Mouse (Mus musculus) stomach, embryonic 16.5 days (tissue): ENCODE results near the gene Rnase13. TPM values are rescaled to one million over a fixed set of nuclear protein-coding genes. Genes with fewer than 3 reads are reported as not detected.
"Not testable (repeated sequence)": the region's sequence is repeated elsewhere in the genome, so short reads cannot be mapped to it uniquely, and the experiment has no call there.

ENCODE experiments used
- ATAC-seq: fragments of 200-750 bp; cut with Nextera tagmentation; 2 replicates; pipeline ENCODE4 v1.8.0; 2017; ENCODE audit warnings: moderate number of reproducible peaks, moderate TSS enrichment; ENCODE audit not compliant: insufficient read depth, low FRiP score
- H3K27ac ChIP-seq: fragments of 300-500 bp; sonication (generic); 2 replicates; pipeline ENCODE4 v1.5.1; 2014; ENCODE audit warnings: low read length
- H3K27me3 ChIP-seq: fragments of 300-500 bp; sonication (generic); 2 replicates; pipeline ENCODE4 v1.6.1; 2014; ENCODE audit warnings: low read length, control low read depth, mixed read lengths; ENCODE audit not compliant: control insufficient read depth, insufficient read depth
- H3K36me3 ChIP-seq: fragments of 300-500 bp; sonication (generic); 2 replicates; pipeline ENCODE4 v1.6.1; 2014; ENCODE audit warnings: low read length; ENCODE audit not compliant: control insufficient read depth, insufficient read depth
- H3K4me1 ChIP-seq: fragments of 300-500 bp; sonication (generic); 2 replicates; pipeline ENCODE4 v1.6.1; 2014; ENCODE audit warnings: low read length, control low read depth, mixed read lengths; ENCODE audit not compliant: control insufficient read depth, insufficient read depth
- H3K4me2 ChIP-seq: fragments of 300-500 bp; sonication (generic); 2 replicates; pipeline ENCODE4 v1.6.1; 2014; ENCODE audit warnings: low read depth, low read length, mixed read lengths
- H3K4me3 ChIP-seq: fragments of 300-500 bp; sonication (generic); replicated peaks from 2 replicates; pipeline ENCODE4 v1.5.1; 2014; ENCODE audit warnings: mild to moderate bottlenecking, low read length
- H3K9ac ChIP-seq: fragments of 300-500 bp; sonication (generic); 2 replicates; pipeline ENCODE4 v1.6.1; 2014; ENCODE audit warnings: low read length
- H3K9me3 ChIP-seq: fragments of 300-500 bp; sonication (generic); replicated peaks from 2 replicates; pipeline ENCODE4 v1.6.1; 2016; ENCODE audit warnings: low read length, control low read depth; ENCODE audit not compliant: control insufficient read depth
- WGBS: fragments of 180-500 bp; shearing (Covaris S2); extraction: QIAGEN DNeasy Blood & Tissue Kit; methylation state at CpG from one replicate; pipeline ENCODE4 v1.1.7; 2014; 5-methylcytosine and 5-hydroxymethylcytosine counted together
- polyA plus RNA-seq: library from polyadenylated mRNA; unstranded; fragments of >200 nt; fragmentation: Nextera tagmentation; extraction: Ambion mirVana; gene quantifications from 2 replicates; pipeline ENCODE4 v1.2.1, GENCODE M21; 2015

The Rnase13 gene
- polyA plus RNA-seq, 1 experiment from 2014 or later, result not detected

DNA sequence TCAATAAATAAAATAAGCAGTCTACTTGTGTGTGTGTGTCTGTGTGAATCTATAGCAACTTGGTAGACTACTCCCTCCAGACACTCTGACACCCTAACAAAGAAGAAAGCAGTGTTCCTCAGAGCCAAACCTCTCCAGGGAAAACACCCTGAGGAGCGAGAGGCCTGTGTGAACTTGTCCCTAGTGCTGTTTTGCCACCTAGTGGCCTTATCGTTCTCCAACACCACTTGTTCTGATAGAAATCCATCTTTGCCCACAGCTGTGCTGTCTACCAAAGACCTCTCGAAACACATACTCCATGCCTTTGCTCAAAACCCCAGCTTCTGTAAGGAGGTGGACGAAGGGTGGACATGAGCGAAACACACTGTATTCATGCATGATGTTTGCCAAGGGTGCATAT lies 8.3 kb upstream of the Rnase13 start:
- peak; percentile 70 for ATAC-seq
- no peak overlapping the region for H3K9ac ChIP-seq

GRCm38 (mm10) chr14:51929968-51930367 lies 7.4 kb upstream of the Rnase13 start:
- peak overlapping the region; percentile 36 for H3K4me2 ChIP-seq
- peak overlapping the region; percentile 50 for H3K9ac ChIP-seq
- H3K4me1 ChIP-seq, result peaks cover 24% of the 10 kb centered on the region
- WGBS, result 45% methylated on average over 9 of the region's 9 CpGs
- H3K36me3 ChIP-seq, result no peaks in the 10 kb centered on the region
- no peak for ATAC-seq
- no peaks in the 10 kb centered on the region for H3K27me3 ChIP-seq
- no peak overlapping the region for H3K4me3 ChIP-seq
- peak overlapping the region; percentile 70 for H3K27ac ChIP-seq
- H3K9me3 ChIP-seq, result no peaks in the 10 kb centered on the region

More for the DNA sequence above, 8.3 kb upstream of the Rnase13 start:
- Histone ChIP-seq H3K27ac (peak overlapping the region; percentile 70; the same call in 1 of the 2 replicates), H3K36me3 (no peaks in the 10 kb centered on the region), H3K4me3 (no peak overlapping the region), H3K9me3 (0 out of 2 replicates have a peak, but pooled peaks cover 2% of the 10 kb centered on the region), H3K4me2 (no peak overlapping the region), H3K27me3 (no peaks in the 10 kb centered on the region), H3K4me1 (peaks cover 24% of the 10 kb centered on the region)
- 23% methylated on average over 5 of the region's 5 CpGs for WGBS

GRCm38 (mm10) chr14:51929309-51929943 lies 6.9 kb upstream of the Rnase13 start:
- H3K36me3 ChIP-seq, result no peaks in the 10 kb centered on the region
- H3K27ac ChIP-seq, result peak overlapping the region; percentile 70
- no peaks in the 10 kb centered on the region for H3K9me3 ChIP-seq
- peak overlapping the region; percentile 50 for H3K9ac ChIP-seq
- no peaks in the 10 kb centered on the region for H3K27me3 ChIP-seq
- H3K4me1 ChIP-seq, result peaks cover 24% of the 10 kb centered on the region
- H3K4me2 ChIP-seq, result peak overlapping the region; percentile 36
- H3K4me3 ChIP-seq, result no peak overlapping the region
- peak; percentile 81 for ATAC-seq
- 48% methylated on average over 8 of the region's 8 CpGs for WGBS

GRCm38 (mm10) chr14:51926930-51927329 lies 4.4 kb upstream of the Rnase13 start:
- not testable (repeated sequence) for ATAC-seq, H3K4me2 ChIP-seq, H3K36me3 ChIP-seq, H3K27ac ChIP-seq, H3K9me3 ChIP-seq, H3K27me3 ChIP-seq, H3K9ac ChIP-seq, H3K4me3 ChIP-seq
- 90% methylated on average over 11 of the region's 11 CpGs for WGBS
- peaks cover 22% of the 10 kb centered on the region for H3K4me1 ChIP-seq

DNA sequence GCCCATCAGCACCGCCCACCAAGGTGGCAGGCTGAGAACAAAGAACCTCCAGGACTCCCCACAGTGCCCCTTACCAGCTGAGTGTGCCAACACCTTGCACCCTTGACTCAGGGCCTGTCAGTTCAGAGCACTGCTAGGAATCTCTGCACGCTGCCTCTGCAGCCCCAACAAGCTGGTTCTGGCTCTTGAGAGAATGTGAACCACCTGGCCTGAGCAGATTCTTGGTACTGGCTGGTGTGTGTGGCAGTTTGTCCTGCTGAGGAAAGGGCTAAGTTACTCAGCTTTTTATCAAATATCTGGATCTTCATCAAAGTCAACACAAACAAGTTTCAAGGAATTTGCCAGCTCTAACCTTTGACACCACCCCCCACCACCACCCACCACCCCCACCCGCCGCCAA lies 919 bp upstream of the Rnase13 start:
- no peaks in the 10 kb centered on the region for H3K36me3 ChIP-seq
- H3K4me3 ChIP-seq, result no peak overlapping the region
- H3K27ac ChIP-seq, result no peak overlapping the region
- WGBS, result 80% methylated on average over 4 of the region's 4 CpGs
- no peak overlapping the region for H3K9ac ChIP-seq
- H3K4me2 ChIP-seq, result no peak overlapping the region
- peaks cover 17% of the 10 kb centered on the region for H3K4me1 ChIP-seq
- no peaks in the 10 kb centered on the region for H3K9me3 ChIP-seq
- no peaks in the 10 kb centered on the region for H3K27me3 ChIP-seq
- ATAC-seq, result no peak

DNA sequence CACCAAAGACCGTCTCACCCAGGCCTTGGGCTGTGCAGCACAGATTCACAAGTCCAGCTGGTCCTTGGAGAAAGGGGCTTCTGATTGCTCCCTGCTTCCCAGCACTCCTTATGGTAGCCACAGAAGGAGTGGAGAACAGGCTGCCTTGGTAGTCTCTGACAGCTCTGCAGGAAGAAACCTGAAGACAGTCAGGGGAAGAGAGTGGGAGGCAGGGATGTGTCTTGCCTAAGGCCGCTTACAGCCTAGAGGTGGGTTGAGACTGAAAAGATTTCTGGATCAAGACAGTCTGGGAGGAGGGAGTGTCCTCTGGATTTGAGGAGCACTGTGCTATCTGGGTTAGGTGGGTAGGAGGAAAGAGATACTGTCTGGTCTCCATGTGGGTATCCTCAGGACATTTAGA lies 337 bp upstream of the Rnase13 start:
- ATAC-seq, result no peak
- Histone ChIP-seq H3K4me3 (no peak overlapping the region), H3K4me1 (peaks cover 17% of the 10 kb centered on the region), H3K27me3 (no peaks in the 10 kb centered on the region), H3K36me3 (no peaks in the 10 kb centered on the region), H3K9me3 (no peaks in the 10 kb centered on the region), H3K27ac (peak overlapping the region; percentile 74), H3K4me2 (no peak overlapping the region), H3K9ac (no peak overlapping the region)
- 87% methylated on average over 2 of the region's 2 CpGs for WGBS

- peak; percentile 88 for ATAC-seq
- H3K36me3 ChIP-seq, result no peaks in the 10 kb centered on the region
- H3K4me2 ChIP-seq, result no peak overlapping the region
- no peaks in the 10 kb centered on the region for H3K9me3 ChIP-seq
- WGBS, result 47% methylated on average over 16 of the region's 16 CpGs
- H3K9ac ChIP-seq, result peak overlapping the region; percentile 28; the same call in 1 of the 2 replicates
- H3K4me1 ChIP-seq, result peaks cover 17% of the 10 kb centered on the region
- no peak overlapping the region for H3K4me3 ChIP-seq
- no peaks in the 10 kb centered on the region for H3K27me3 ChIP-seq
- H3K27ac ChIP-seq, result peak overlapping the region; percentile 74
Observed at GRCm38 (mm10) chr14:51921759-51922570, 608 bp downstream of the Rnase13 start.

GRCm38 (mm10) chr14:51918966-51919365 lies 3.6 kb downstream of the Rnase13 start:
- Histone ChIP-seq H3K4me1 (peaks cover 26% of the 10 kb centered on the region), H3K9ac (no peak overlapping the region), H3K27me3 (no peaks in the 10 kb centered on the region), H3K4me3 (no peak overlapping the region), H3K4me2 (no peak overlapping the region), H3K36me3 (no peaks in the 10 kb centered on the region), H3K27ac (no peak overlapping the region), H3K9me3 (no peaks in the 10 kb centered on the region)
- ATAC-seq, result no peak
- WGBS, result 84% methylated on average over 4 of the region's 4 CpGs

- no peak within 1 kb of the TSS for H3K27ac ChIP-seq
- WGBS, result 83% methylated on average over 4 of the region's 4 CpGs
- ATAC-seq, result no peak
Observed at GRCm38 (mm10) chr14:51918125-51918524, 4.4 kb downstream of the Rnase13 start, which contains the start of gene Tppp2. Gene Tppp2 (plus strand): TSS chr14:51918425.

More at GRCm38 (mm10) chr14:51918125-51918524, 4.4 kb downstream of the Rnase13 start, which contains the start of gene Tppp2:
- Histone ChIP-seq H3K27me3 (no peaks in the 10 kb centered on the region), H3K36me3 (no peaks in the 10 kb centered on the region), H3K4me3 (no peak within 1 kb of the TSS), H3K9ac (no peak within 1 kb of the TSS), H3K4me1 (peaks cover 26% of the 10 kb centered on the region), H3K4me2 (no peak within 1 kb of the TSS), H3K9me3 (no peaks in the 10 kb centered on the region)
